Mouse (Mus musculus) embryonic facial prominence, embryonic 13.5 days (tissue): Measurements from ENCODE around the gene Klf6. TPM values are rescaled to one million over a fixed set of nuclear protein-coding genes. Genes with fewer than 3 reads are reported as not detected.

ENCODE experiments used
- ATAC-seq: fragments of 200-750 bp; cut with Nextera tagmentation; 2 replicates; pipeline ENCODE4 v1.8.0; 2017; ENCODE audit warnings: low read depth; ENCODE audit not compliant: insufficient number of reproducible peaks, insufficient read depth, low FRiP score, low TSS enrichment
- H3K27ac ChIP-seq: fragments of 300-500 bp; sonication (generic); 2 replicates; pipeline ENCODE4 v1.5.1; 2015; ENCODE audit warnings: moderate library complexity, mild to moderate bottlenecking, inconsistent platforms
- H3K27me3 ChIP-seq: fragments of 300-500 bp; sonication (generic); 2 replicates; pipeline ENCODE4 v1.6.1; 2015; ENCODE audit warnings: mild to moderate bottlenecking, inconsistent platforms
- H3K36me3 ChIP-seq: fragments of 300-500 bp; sonication (generic); 2 replicates; pipeline ENCODE4 v1.6.1; 2015; ENCODE audit warnings: mild to moderate bottlenecking, inconsistent platforms
- H3K4me1 ChIP-seq: fragments of 300-500 bp; sonication (generic); 2 replicates; pipeline ENCODE4 v1.6.1; 2015; ENCODE audit warnings: inconsistent platforms
- H3K4me2 ChIP-seq: fragments of 300-500 bp; sonication (generic); 2 replicates; pipeline ENCODE4 v1.6.1; 2015; ENCODE audit warnings: moderate library complexity, mild to moderate bottlenecking, inconsistent platforms
- H3K4me3 ChIP-seq: fragments of 300-500 bp; sonication (generic); 2 replicates; pipeline ENCODE4 v1.5.1; 2015; ENCODE audit warnings: mild to moderate bottlenecking, inconsistent platforms
- H3K9ac ChIP-seq: fragments of 300-500 bp; sonication (generic); 2 replicates; pipeline ENCODE4 v1.6.1; 2015; ENCODE audit warnings: mild to moderate bottlenecking, inconsistent platforms
- H3K9me3 ChIP-seq: fragments of 300-500 bp; sonication (generic); 2 replicates; pipeline ENCODE4 v1.6.1; 2016; ENCODE audit warnings: inconsistent platforms
- WGBS: fragments of 180-500 bp; shearing (Covaris S2); methylation state at CpG from one replicate; pipeline ENCODE4 v1.1.7; 2015; ENCODE audit warnings: mixed read lengths; 5-methylcytosine and 5-hydroxymethylcytosine counted together
- polyA plus RNA-seq: library from polyadenylated mRNA; unstranded; fragments of >200 nt; fragmentation: Nextera tagmentation; extraction: Ambion mirVana; gene quantifications from 2 replicates; pipeline ENCODE4 v1.2.1, GENCODE M21; 2015

Gene Klf6
- polyA plus RNA-seq, 1 experiment from 2014 or later = 59.5 TPM

- ATAC-seq = no peak
- H3K27ac ChIP-seq = no peak overlapping the region
- H3K36me3 ChIP-seq = no peaks in the 10 kb centered on the region
- H3K9me3 ChIP-seq = no peaks in the 10 kb centered on the region
- peaks cover 6% of the 10 kb centered on the region for H3K4me1 ChIP-seq
- H3K9ac ChIP-seq = no peak overlapping the region
- 78% methylated on average over 5 of the region's 5 CpGs for WGBS
- H3K4me3 ChIP-seq = no peak overlapping the region
- H3K27me3 ChIP-seq = no peaks in the 10 kb centered on the region
- H3K4me2 ChIP-seq = no peak overlapping the region
These were observed 18.4 kb upstream of the Klf6 start for GRCm38 (mm10) chr13:5842911-5843310.

- H3K27ac ChIP-seq = no peak overlapping the region
- no peaks in the 10 kb centered on the region for H3K27me3 ChIP-seq
- no peaks in the 10 kb centered on the region for H3K36me3 ChIP-seq
- H3K4me2 ChIP-seq = no peak overlapping the region
- H3K4me3 ChIP-seq = no peak overlapping the region
- no peaks in the 10 kb centered on the region for H3K9me3 ChIP-seq
- peaks cover 6% of the 10 kb centered on the region for H3K4me1 ChIP-seq
- WGBS = 68% methylated on average over 2 of the region's 2 CpGs
- no peak for ATAC-seq
- H3K9ac ChIP-seq = no peak overlapping the region
These were observed 17.5 kb upstream of the Klf6 start for GRCm38 (mm10) chr13:5843829-5844228.

- Histone ChIP-seq H3K36me3 (no peaks in the 10 kb centered on the region), H3K27me3 (no peaks in the 10 kb centered on the region), H3K27ac (no peak overlapping the region), H3K4me2 (no peak overlapping the region), H3K4me1 (peaks cover 6% of the 10 kb centered on the region), H3K9me3 (no peaks in the 10 kb centered on the region), H3K9ac (no peak overlapping the region), H3K4me3 (no peak overlapping the region)
- 77% methylated on average over 5 of the region's 5 CpGs for WGBS
- no peak for ATAC-seq
These were observed 16.9 kb upstream of the Klf6 start for GRCm38 (mm10) chr13:5844338-5844737.

GRCm38 (mm10) chr13:5845161-5845590 is 16.1 kb upstream of the Klf6 start:
- H3K4me3 ChIP-seq = no peak overlapping the region
- 62% methylated on average over 10 of the region's 10 CpGs for WGBS
- H3K27me3 ChIP-seq = no peaks in the 10 kb centered on the region
- ATAC-seq = no peak
- no peak overlapping the region for H3K9ac ChIP-seq
- no peaks in the 10 kb centered on the region for H3K9me3 ChIP-seq
- H3K27ac ChIP-seq = 0 out of 2 replicates have a peak overlapping the region, but pooled peaks have one; percentile 33
- H3K36me3 ChIP-seq = no peaks in the 10 kb centered on the region
- H3K4me1 ChIP-seq = peaks cover 6% of the 10 kb centered on the region
- no peak overlapping the region for H3K4me2 ChIP-seq

DNA sequence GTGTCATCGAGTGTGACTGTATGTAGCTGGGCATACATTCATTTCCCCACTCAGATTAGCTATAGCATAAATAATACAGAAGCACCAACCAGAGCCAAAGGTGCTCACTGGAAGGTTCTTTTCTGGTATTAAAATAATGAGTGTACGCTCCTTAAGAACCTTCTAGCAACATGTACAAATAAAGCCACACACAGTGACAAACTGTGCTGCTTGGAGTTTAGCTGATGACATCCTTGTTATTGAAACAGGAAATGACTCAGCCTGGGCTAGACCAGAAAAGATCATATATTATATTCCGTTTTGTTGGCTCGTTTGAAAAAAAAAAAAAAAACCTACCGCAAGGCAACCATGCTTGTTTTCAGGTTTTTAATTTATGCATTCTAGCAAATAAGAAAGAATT is 15.7 kb upstream of the Klf6 start:
- 0 out of 2 replicates have a peak overlapping the region, but pooled peaks have one; percentile 33 for H3K27ac ChIP-seq
- H3K36me3 ChIP-seq = no peaks in the 10 kb centered on the region
- H3K4me3 ChIP-seq = no peak overlapping the region
- peaks cover 6% of the 10 kb centered on the region for H3K4me1 ChIP-seq
- H3K9ac ChIP-seq = no peak overlapping the region
- no peaks in the 10 kb centered on the region for H3K9me3 ChIP-seq
- no peak overlapping the region for H3K4me2 ChIP-seq
- 74% methylated on average over 5 of the region's 5 CpGs for WGBS
- ATAC-seq = no peak
- no peaks in the 10 kb centered on the region for H3K27me3 ChIP-seq

GRCm38 (mm10) chr13:5846860-5847259 is 14.4 kb upstream of the Klf6 start:
- H3K4me2 ChIP-seq = no peak overlapping the region
- H3K27me3 ChIP-seq = no peaks in the 10 kb centered on the region
- no peak for ATAC-seq
- H3K4me1 ChIP-seq = peaks cover 6% of the 10 kb centered on the region
- no peaks in the 10 kb centered on the region for H3K36me3 ChIP-seq
- H3K4me3 ChIP-seq = no peak overlapping the region
- H3K27ac ChIP-seq = no peak overlapping the region
- H3K9ac ChIP-seq = no peak overlapping the region
- WGBS = 70% methylated on average over 4 of the region's 4 CpGs
- no peaks in the 10 kb centered on the region for H3K9me3 ChIP-seq

DNA sequence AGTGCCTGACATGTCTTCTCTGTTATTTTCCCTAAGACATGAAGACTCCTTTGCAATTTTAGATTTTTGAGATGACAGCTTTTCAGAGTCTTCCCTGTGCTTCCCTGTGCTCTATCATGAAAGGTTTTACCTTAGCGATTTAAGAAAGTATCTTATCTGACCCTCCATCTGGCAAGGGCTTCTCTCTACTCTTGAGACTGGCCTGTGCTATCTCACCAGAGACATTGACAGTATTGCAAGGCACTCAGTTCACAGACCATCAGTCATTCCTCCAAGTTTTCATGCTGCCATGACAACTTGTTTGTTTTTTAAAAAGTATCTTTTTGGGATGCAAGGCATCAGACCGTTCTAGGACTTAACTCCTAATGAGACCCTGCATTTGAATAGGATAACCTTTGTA is 13.5 kb upstream of the Klf6 start:
- Histone ChIP-seq H3K27me3 (no peaks in the 10 kb centered on the region), H3K27ac (no peak overlapping the region), H3K36me3 (no peaks in the 10 kb centered on the region), H3K4me3 (no peak overlapping the region), H3K4me1 (peaks cover 6% of the 10 kb centered on the region), H3K9me3 (no peaks in the 10 kb centered on the region), H3K9ac (no peak overlapping the region), H3K4me2 (no peak overlapping the region)
- 67% methylated on average over 2 of the region's 2 CpGs for whole genome bisulfite sequencing
- ATAC-seq = no peak

DNA sequence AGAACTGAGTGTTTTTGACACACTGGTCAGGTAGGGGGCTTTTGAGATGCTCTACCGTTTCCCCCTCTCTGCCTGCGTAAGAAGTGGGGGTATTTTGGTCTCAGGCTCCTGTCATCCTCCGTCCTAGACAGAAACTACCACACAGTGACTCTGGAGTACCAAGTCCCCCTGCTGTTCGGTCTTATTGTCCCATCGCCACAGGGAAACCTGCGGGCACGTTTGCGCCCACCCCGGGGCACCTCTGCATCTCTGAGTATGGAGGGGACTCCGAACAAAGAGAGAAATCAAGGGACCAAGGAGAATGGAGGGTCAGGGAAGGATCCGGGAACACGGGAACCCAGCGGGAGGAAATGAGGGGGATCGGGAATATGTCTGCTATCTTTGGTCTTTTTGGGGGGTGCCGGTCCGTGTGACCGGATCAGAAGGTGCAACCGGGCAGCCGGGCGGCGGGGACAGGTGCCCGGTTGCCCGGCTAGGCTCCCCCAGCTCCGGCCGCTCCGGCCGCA is 578 bp upstream of the Klf6 start:
- H3K27ac ChIP-seq = peak overlapping the region; percentile 99
- peak overlapping the region; percentile 71 for H3K4me3 ChIP-seq
- H3K9me3 ChIP-seq = no peaks in the 10 kb centered on the region
- WGBS = under 1% methylated on average over 27 of the region's 27 CpGs
- H3K36me3 ChIP-seq = peaks cover 10% of the 10 kb centered on the region
- H3K4me1 ChIP-seq = peaks cover 23% of the 10 kb centered on the region
- peak; percentile 11 for ATAC-seq
- H3K4me2 ChIP-seq = peak overlapping the region; percentile 69
- no peaks in the 10 kb centered on the region for H3K27me3 ChIP-seq
- H3K9ac ChIP-seq = peak overlapping the region; percentile 90

- ATAC-seq = no peak
- peak overlapping the region; percentile 85 for H3K9ac ChIP-seq
- H3K4me3 ChIP-seq = peak overlapping the region; percentile 71
- H3K27ac ChIP-seq = peak overlapping the region; percentile 98
- peaks cover 31% of the 10 kb centered on the region for H3K4me1 ChIP-seq
- H3K4me2 ChIP-seq = peak overlapping the region; percentile 70
- H3K36me3 ChIP-seq = peaks cover 24% of the 10 kb centered on the region
- no peaks in the 10 kb centered on the region for H3K27me3 ChIP-seq
- H3K9me3 ChIP-seq = no peaks in the 10 kb centered on the region
- WGBS = 0% methylated on average over 20 of the region's 20 CpGs
These were observed 832 bp downstream of the Klf6 start for GRCm38 (mm10) chr13:5862003-5862625.

DNA sequence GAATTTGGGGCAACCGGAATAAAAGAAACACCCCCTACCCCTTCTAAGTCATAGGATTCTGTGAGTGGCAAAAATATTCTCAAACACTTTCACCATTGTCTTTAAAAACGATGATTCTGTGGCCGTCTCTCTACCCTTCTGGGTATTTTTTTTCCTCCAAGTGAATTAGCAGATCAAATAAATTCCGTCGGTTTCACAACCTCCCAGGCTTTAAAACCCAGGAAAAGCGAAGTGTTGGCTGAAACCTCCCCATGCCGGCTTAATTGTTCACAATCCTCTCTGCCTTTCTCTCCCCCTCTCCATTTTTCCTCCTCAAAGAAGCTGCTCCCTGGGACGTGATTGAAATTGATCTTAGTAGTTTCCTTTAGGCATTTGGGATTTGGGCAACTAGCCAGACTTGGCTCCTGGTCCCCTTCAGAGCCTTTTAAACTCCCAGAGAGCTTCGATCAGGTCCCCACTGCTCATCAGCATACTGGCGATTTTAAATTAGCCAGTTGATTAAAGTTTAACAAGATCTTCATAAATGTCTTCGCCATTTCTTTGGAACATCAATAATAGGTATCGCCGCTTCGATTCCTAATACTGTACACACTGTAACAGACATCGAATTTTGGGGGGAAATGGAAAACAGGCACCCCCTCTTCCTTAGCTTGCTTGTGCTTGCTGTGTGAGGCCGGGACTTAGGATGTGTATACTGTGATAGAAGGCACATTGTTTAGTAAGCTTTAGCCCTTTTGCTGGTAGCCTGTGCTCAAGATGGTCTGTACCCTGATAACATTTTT is 1.5 kb downstream of the Klf6 start:
- H3K4me2 ChIP-seq = peak overlapping the region; percentile 70
- WGBS = 4% methylated on average over 16 of the region's 16 CpGs
- H3K36me3 ChIP-seq = peaks cover 31% of the 10 kb centered on the region
- H3K9ac ChIP-seq = peak overlapping the region; percentile 85
- no peaks in the 10 kb centered on the region for H3K27me3 ChIP-seq
- H3K4me1 ChIP-seq = peaks cover 35% of the 10 kb centered on the region
- H3K27ac ChIP-seq = peak overlapping the region; percentile 98
- H3K4me3 ChIP-seq = peak overlapping the region; percentile 71
- no peak for ATAC-seq
- H3K9me3 ChIP-seq = no peaks in the 10 kb centered on the region

- H3K36me3 ChIP-seq = peaks cover 36% of the 10 kb centered on the region
- no peaks in the 10 kb centered on the region for H3K9me3 ChIP-seq
- peak overlapping the region; percentile 70 for H3K4me2 ChIP-seq
- H3K4me1 ChIP-seq = peaks cover 41% of the 10 kb centered on the region
- peak overlapping the region; percentile 71 for H3K4me3 ChIP-seq
- 1% methylated on average over 5 of the region's 5 CpGs for WGBS
- no peaks in the 10 kb centered on the region for H3K27me3 ChIP-seq
- peak overlapping the region; percentile 85 for H3K9ac ChIP-seq
- peak overlapping the region; percentile 98 for H3K27ac ChIP-seq
- ATAC-seq = no peak
These were observed 2.2 kb downstream of the Klf6 start for GRCm38 (mm10) chr13:5863408-5863891.
